Mouse (Mus musculus) cerebellum, postnatal 4 days (tissue): ENCODE results near the gene Pgap2.
"Not testable (repeated sequence)": the region's sequence is repeated elsewhere in the genome, so short reads cannot be mapped to it uniquely, and the experiment has no call there.

Experiments
- DNase-seq, 2 experiments: peaks; one replicate each; pipeline ENCODE4 v3.0.0; 2022; ENCODE audit warnings: low spot score in 2 of 2, mixed read lengths in 1 of 2

The Pgap2 gene

DNA sequence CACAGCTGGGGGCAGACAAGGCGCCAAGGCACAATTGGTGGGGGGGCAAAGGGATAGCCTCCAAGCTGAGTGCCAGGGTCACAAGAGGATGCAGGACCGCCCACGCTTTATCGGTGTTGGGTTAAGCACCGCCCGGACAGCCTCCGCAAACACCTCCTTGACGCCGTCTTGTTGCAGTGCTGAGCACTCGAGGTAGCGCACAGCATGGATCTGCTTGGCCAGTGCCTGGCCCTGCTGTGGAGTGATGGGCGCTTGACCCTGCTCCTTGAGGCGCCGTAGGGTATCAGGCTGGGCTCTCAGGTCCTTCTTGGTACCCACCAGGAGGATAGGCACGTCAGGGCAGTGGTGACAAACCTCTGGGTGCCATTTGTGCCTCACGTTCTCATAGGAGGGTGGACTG is 29.6 kb downstream of the Pgap2 start:
- no peak for DNase-seq

- no peak for DNase-seq
Observed at GRCm38 (mm10) chr7:102242371-102242770, 32.4 kb downstream of the Pgap2 start.

- no peak for DNase-seq
Observed at GRCm38 (mm10) chr7:102242917-102243316, 32.9 kb downstream of the Pgap2 start.

DNA sequence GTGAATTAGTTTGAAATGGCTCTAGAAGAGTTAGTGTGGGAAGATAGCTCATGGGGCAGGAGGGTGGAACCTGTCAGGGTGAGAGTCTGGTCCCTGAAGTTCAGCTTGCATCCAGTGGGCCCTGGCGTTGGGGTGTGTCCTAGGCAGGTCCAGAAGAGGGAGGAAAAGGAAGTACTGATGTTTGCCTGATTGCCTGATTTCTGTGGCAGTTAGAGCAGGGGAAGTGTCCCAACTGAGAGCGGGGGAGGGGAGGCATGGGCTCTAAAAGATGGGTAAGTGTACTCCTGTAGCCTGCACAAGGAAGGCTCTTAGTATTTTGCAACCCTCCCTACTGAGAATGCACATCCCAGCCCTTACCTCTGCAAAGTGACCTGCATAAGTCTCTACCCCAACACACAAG is 33.9 kb downstream of the Pgap2 start:
- DNase-seq = no peak

DNA sequence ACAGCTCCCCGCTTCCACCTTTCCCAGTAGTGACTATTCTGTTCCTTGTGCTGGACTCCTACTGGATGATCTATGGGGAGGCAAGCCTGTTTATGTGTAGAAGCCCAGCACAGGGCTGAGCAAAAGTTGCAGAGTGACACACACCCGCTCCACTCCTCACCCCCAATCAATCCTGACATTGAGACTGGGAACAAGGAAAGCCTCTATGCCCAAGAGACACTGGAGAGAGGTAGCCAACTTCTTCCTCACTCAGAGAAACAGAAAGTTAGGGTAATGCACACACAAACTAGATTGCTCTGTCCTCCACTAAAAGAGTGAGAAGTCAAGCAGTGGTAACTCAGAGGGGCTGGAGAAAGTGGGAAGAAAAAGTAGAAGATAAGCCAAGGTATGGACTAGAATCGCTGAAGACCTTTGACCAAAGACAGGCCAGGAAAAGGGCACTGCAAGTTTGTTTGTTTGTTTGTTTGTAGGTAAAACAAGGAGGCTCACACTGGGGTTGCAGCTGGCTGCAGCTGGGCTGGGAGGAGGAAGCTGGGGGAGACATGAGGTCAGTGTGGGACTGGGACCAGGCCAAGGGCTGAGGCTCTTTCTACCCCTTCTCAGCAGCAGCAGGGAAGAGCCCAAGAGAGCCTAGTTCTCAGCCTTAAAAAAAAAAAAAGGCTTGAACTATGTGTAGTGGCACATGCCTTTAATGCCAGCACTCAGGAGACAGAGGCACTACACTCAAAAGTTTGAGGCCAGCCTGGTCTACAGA is 35.0 kb downstream of the Pgap2 start:
- no peak for DNase-seq

DNA sequence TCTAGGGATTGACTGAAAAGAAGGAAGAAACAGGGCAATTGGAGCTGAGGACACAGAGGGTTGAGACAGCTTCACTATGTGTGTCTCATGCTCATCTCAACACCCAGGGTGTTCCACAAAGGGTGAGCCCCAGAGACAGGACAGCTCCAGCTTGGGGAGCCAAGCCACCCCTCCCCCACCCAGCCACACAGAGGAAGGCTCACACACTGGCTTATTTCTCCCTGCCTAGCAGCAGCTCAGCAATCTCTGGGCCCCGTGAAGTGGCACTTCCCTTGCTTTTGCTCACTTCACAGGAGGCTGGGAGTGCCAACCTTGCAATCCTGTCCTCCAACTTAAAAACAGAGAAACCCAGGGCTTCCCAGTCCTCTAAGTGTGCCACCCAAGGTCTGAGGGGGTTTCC is 35.8 kb downstream of the Pgap2 start:
- DNase-seq = peak in 1 of 2 experiments; percentile 8

GRCm38 (mm10) chr7:102246265-102246664 is 36.3 kb downstream of the Pgap2 start:
- no peak for DNase-seq

GRCm38 (mm10) chr7:102246956-102247797 is 37.2 kb downstream of the Pgap2 start:
- no peak for DNase-seq

DNA sequence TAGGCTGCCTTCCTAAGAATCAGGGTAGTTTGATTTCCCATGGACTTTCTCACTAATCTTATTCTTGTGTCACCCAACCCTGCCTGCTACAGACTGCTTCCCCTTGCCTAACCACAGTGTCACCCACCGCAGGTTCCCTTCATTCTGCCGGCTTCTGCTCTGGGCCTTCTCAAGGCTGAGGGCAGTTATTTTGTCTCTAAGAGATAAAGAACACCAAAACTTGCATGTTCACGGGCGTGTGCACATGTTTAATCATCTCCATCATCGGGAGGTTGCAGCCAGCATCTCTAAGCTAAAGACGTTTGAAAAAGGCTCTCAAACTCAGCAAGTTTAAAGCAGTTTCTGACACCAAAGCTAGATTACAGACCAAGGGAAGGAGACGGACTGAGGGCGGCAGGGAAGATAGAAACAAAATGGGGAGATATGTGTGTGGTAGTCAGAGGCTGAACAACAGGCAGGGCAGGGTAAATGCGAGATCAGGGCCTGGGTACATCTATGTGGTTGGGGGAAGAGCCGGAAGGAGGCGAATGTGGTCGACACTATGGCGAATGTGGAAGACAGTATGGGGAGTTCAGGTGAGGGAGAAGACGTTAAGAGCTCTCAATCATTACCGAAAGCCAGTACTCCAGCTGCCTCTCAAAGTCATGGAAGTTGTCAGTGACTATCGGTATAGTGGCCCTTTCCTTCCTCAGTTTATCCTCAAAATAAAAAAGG is 38.8 kb downstream of the Pgap2 start:
- DNase-seq = no peak

DNA sequence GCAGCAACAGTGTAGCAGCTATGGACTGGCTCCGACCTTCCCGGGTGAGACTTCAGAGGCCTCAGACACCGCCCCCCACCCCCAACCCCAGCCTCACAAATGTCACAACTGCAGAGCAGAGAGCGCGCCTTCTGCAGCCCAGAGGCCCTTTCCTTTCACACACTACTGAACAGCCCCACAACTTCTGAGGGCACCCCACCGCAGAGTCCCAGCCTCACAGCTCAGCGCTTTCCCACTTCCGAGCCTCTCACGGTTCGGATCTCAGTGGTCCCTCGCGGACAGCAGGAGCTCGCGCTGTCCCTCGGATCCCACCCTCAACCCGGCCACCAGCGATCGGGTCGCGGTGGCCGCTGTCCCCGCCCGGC is 39.5 kb downstream of the Pgap2 start:
- peak in 1 of 2 experiments; percentile 21 for DNase-seq

- DNase-seq = peak in 1 of 2 experiments; percentile 55
Observed at GRCm38 (mm10) chr7:102249896-102250630, 40.1 kb downstream of the Pgap2 start.

DNA sequence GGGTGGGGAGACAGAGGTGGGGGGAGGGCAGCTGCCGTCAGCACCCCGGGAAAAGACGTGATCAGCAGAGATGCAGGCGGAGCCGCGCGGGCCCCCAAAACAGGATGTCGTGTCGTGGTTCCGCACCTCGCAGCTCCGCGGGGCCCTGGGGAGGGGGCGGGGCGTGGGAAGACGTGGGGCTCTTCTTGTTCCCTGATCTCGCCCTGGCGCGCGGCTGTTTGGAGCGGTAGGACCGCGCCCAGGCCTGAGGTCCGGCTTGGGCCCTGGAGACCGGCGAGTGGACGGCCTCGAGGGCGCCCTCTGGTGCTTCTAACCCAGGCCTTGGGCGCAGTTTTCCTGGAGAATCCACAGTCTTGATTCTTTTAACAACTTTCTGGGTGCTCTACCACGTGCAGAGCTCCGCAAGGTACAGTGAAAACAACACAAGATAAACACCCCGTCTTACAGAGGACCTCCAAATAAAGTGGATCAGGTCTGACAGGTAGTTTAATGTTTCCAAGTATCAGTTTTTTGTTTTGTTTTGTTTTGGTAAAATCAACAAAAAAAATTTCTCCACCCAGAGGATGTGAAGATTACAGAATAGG is 40.7 kb downstream of the Pgap2 start:
- DNase-seq = peak; percentile 64 to 86

DNA sequence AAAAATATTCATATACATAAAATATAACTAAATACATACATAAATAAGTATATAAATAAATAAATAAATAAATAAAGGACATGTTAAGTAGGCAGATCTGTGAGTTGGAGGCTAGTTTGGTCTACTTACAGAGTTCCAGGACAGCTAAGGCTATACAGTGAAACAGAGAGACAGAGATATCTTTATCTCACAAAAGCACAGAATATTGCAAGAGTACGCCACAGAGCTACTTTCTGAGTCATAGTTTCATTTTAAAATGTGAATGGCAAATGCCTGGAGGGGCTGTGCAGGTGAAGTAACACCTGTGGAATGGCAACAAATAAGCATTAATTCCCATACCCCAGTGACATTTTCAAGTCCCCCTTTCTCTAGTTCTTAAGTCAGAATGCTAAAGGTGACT is 43.6 kb downstream of the Pgap2 start:
- no peak for DNase-seq

GRCm38 (mm10) chr7:102255954-102256353 is 45.9 kb downstream of the Pgap2 start, which contains the start of gene Rhog:
Gene Rhog (minus strand): TSS chr7:102256054.
- DNase-seq = no peak

DNA sequence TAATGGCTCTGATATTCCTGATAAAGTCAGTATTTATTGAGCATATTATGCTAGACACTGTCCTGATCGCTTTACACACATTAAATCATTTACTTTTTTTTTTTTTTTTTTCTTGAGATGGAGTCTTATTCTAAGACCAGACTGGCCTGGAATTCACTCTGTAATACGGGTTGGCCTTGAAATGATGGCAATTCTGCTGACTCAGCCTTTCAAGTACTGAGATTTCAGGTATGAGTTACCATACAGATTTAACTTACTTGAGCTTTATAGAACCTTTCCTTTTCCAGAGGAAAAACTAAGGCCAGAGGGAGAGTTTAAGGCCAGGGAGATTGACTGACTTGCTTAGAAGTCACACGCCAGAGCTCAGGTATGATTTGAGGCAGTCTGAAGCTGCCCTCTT is 46.6 kb downstream of the Pgap2 start:
- DNase-seq = no peak

DNA sequence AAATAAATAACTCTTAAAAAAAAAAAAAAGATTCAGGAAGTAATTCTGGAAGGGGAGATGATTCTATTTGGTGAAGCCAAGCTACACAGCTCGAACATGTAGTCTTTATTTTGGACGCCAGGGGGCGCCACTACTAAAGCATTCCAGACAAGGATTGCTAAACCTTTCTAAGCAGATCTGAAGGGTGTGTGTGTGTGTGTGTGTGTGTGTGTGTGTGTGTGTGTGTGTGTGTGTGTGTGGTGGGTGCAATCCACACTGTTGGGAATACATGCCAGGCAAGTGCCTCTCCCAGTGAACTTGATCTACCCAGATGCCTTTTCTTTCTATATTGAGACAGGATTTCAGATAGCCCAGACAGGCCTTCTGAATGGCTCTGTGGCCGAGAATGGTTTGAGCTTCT is 48.2 kb downstream of the Pgap2 start:
- peak; percentile 62 to 84 for DNase-seq

- no peak for DNase-seq
Observed at GRCm38 (mm10) chr7:102258753-102259152, 48.7 kb downstream of the Pgap2 start.

DNA sequence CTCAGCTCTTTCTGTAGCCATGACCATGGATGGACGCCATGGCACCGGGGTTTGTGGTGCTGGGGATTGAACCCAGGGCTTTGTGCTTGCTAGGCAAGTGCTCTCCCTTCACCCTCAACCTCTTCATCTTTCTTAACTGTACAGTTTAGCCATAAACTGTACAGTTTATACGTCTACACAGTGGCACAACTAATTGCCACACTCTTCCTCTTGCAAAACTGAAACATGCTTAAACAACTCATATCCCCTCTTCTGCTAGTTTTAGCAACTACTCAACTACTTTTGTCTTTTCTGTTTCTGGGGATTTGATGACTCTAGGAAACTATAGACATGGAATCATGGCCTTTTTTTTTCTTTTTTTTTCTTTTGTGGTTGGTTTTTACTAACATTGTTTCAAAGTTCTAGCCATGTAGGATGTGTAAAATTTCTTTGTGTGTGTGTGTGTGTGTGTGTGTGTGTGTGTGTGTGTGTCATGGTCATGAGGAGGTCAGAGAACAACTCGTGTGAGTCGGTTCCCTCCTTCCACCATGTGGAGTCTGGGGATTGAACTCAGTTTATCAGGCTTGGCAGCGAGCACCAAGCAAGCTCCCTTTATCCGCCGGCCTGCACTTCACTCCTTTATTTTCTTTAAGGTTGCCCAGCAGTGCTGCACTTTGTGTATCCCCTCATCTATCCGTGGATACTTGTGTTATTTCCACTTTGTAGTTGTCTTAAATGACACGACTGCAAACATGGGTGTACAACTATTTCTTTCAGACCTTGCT is 49.9 kb downstream of the Pgap2 start:
- no peak for DNase-seq

GRCm38 (mm10) chr7:102260518-102260917 is 50.5 kb downstream of the Pgap2 start:
- no peak for DNase-seq

DNA sequence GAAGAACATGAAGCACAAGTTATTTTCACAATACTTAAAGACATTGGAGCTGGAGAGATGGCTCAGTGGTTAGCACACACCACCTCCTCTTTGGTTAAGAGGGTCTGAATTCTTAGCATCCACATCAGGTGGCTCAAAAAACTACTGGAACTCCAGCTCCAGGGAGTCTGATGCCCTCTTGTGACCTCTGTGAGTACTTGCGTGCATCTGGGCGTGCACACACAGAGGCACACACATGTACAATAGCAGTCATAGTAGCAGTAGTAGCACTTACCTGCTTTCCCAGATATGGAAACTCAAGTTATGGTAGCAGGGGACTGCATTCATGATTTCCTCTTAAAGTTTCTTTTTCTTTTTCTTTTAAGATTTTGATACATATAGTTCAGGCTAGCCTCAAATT is 53.0 kb downstream of the Pgap2 start:
- DNase-seq = no peak

GRCm38 (mm10) chr7:102266021-102266400 is 56.0 kb downstream of the Pgap2 start:
- not testable (repeated sequence) for DNase-seq
